Mouse (Mus musculus): Measurements from ENCODE around the gene Plekhh3.
A peak's percentile ranks its signal among the peaks of the same experiment; 100 is the strongest.

The Plekhh3 gene

GRCm38 (mm10) chr11:101120545-101121188, 50.5 kb downstream of the Plekhh3 start:
- DNase-seq (ENCODE audit: low spot score in 2 of 2): no peak

DNA sequence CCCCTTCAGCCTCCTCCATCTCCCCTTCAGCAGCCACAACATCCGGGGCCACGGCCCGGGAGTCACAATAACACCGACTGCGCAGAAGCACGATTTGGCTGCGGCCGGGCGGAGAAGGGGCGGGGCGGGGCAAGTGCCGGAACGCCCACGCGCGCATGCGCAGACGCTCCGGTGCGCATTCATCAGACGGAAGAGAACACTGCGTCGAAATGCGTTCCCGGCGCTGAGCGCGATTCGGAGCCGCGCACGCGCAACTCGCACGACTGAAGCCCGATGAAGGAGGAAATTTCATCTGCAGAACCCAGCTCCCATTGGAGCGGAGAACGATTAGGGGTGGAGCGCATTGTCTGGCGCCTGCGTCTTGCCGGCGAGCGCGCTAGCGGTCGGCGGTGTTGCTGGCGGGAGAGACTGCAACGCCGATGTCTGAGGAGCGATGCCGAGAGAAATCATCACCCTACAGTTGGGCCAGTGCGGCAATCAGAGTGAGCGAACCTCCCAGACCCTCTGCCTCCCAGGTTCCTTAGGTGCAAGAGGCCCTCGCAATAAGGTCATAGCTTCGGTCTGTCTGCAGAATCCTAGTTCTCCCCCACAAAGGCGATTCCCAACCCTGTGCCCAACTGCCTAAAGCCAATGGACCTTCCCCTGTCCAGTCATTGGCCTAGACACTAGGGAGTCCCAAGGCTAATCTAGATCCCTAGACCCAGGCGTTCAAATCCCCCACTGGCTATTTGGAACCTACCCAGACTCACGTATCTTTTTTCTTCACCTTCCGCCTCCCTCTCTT, 51.2 kb downstream of the Plekhh3 start, which contains the start of the genes Retreg3 and Tubg1:
Gene Retreg3, minus strand, starts transcription at position 133 of the 784 bp plus-strand sequence.
Gene Tubg1, plus strand, starts transcription at position 178 of the 784 bp plus-strand sequence.
- peak; percentile 98 to 100 for DNase-seq (ENCODE audit: low spot score in 2 of 2)

- DNase-seq (ENCODE audit: low spot score in 2 of 2): no peak
These were observed 51.9 kb downstream of the Plekhh3 start for GRCm38 (mm10) chr11:101119131-101119760.

DNA sequence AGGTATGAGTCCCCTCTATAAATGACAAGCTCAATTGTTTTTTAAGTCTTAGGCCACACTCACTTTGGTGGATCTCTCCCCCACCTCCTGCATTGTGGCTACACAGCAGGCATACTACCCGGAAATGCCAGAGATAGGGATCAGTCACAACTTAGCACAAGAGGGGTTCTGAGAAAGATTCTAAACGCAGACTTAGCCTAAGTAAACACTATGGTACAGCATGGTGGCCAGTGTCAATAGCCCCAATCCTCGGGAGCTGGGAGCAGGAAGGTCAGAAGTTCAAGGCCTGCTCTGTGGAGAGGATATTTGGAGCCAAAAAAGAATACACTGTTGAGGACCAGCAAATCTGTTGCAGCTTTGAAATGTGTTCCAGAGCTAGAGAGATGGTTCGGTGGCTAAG, 53.0 kb downstream of the Plekhh3 start:
- no peak for DNase-seq (ENCODE audit: low spot score in 2 of 2)

- DNase-seq (ENCODE audit: low spot score in 2 of 2): no peak
These were observed 55.6 kb downstream of the Plekhh3 start for GRCm38 (mm10) chr11:101115564-101115963.
